Mouse (Mus musculus) midbrain, postnatal 0 days (tissue): ENCODE measurements around the gene Gjb1. TPM values are rescaled to one million over a fixed set of nuclear protein-coding genes. Genes with fewer than 3 reads are reported as not detected.

Experiments
- ATAC-seq: fragments of 200-750 bp; cut with Nextera tagmentation; 2 replicates; pipeline ENCODE4 v1.8.0; 2017; ENCODE audit warnings: moderate number of reproducible peaks, mild to moderate bottlenecking, moderate TSS enrichment, moderate library complexity; ENCODE audit not compliant: low FRiP score
- DNase-seq: peaks from one replicate; pipeline ENCODE4 v3.0.0-alpha.2; 2015; ENCODE audit warnings: low spot score
- H3K27ac ChIP-seq: fragments of 300-500 bp; sonication (generic); 2 replicates; pipeline ENCODE4 v1.5.1; 2014; ENCODE audit warnings: low read depth, mild to moderate bottlenecking, low read length, mixed read lengths
- H3K27me3 ChIP-seq: fragments of 300-500 bp; sonication (generic); 2 replicates; pipeline ENCODE4 v1.6.1; 2014; ENCODE audit warnings: low read length, control low read depth, mixed read lengths; ENCODE audit not compliant: insufficient read depth
- H3K36me3 ChIP-seq: fragments of 300-500 bp; sonication (generic); 2 replicates; pipeline ENCODE4 v1.6.1; 2014; ENCODE audit warnings: low read length, control low read depth, mixed read lengths; ENCODE audit not compliant: insufficient read depth
- H3K4me1 ChIP-seq: fragments of 300-500 bp; sonication (generic); 2 replicates; pipeline ENCODE4 v1.6.1; 2014; ENCODE audit warnings: mild to moderate bottlenecking, control low read depth, antibody characterized with exemption, low read length, mixed read lengths; ENCODE audit not compliant: insufficient read depth
- H3K4me2 ChIP-seq: fragments of 300-500 bp; sonication (generic); 2 replicates; pipeline ENCODE4 v1.6.1; 2014; ENCODE audit warnings: low read depth, mild to moderate bottlenecking, low read length, mixed read lengths; ENCODE audit not compliant: poor library complexity, severe bottlenecking
- H3K4me3 ChIP-seq: fragments of 300-500 bp; sonication (generic); 2 replicates; pipeline ENCODE4 v1.5.1; 2014; ENCODE audit warnings: low read depth, mild to moderate bottlenecking, low read length, moderate library complexity
- H3K9ac ChIP-seq: fragments of 300-500 bp; sonication (generic); replicated peaks from 2 replicates; pipeline ENCODE4 v1.6.1; 2014; ENCODE audit warnings: mild to moderate bottlenecking, low read length, moderate library complexity, mixed read lengths; ENCODE audit not compliant: poor library complexity, severe bottlenecking
- H3K9me3 ChIP-seq: fragments of 300-500 bp; sonication (generic); 2 replicates; pipeline ENCODE4 v1.6.1; 2016; ENCODE audit warnings: low read length, control low read depth
- CTCF ChIP-seq: IDR thresholded peaks from 2 replicates; pipeline ENCODE4 v1.5.1; 2016; ENCODE audit warnings: antibody characterized with exemption, mild to moderate bottlenecking
- whole genome bisulfite sequencing: fragments of 180-500 bp; shearing (Covaris S2); extraction: QIAGEN DNeasy Blood & Tissue Kit; methylation state at CpG from one replicate; pipeline ENCODE4 v1.1.7; 2014; 5-methylcytosine and 5-hydroxymethylcytosine counted together
- polyA plus RNA-seq: library from polyadenylated mRNA; unstranded; fragments of >200 nt; fragmentation: Nextera tagmentation; extraction: Ambion mirVana; gene quantifications from 2 replicates; pipeline ENCODE4 v1.2.1, GENCODE M21; 2015
- total RNA-seq: library from RNA; depleted of rRNA; stranded (reverse); fragments of >200 nt; gene quantifications from 2 replicates; pipeline ENCODE4 v1.2.3, GENCODE M21; 2014; rRNA removed

Gene Gjb1
- total and polyA plus RNA-seq, 2 experiments from 2014 or later = 1.7 to 2.1 TPM

GRCm38 (mm10) chrX:101428785-101429141 lies 52.6 kb downstream of the Gjb1 start:
- no peak overlapping the region for H3K9ac ChIP-seq
- no peak for TF ChIP-seq CTCF
- ATAC-seq (peak; percentile 17; the same call in 1 of the 2 replicates), DNase-seq (no peak)
- 23% methylated on average over 7 of the region's 7 CpGs for WGBS
- H3K27ac ChIP-seq = peak overlapping the region; percentile 65
- no peaks in the 10 kb centered on the region for H3K4me1 ChIP-seq
- no peaks in the 10 kb centered on the region for H3K27me3 ChIP-seq
- peak overlapping the region; percentile 17 for H3K4me3 ChIP-seq
- no peaks in the 10 kb centered on the region for H3K36me3 ChIP-seq
- H3K9me3 ChIP-seq = no peaks in the 10 kb centered on the region
- peak overlapping the region; percentile 35 for H3K4me2 ChIP-seq

DNA sequence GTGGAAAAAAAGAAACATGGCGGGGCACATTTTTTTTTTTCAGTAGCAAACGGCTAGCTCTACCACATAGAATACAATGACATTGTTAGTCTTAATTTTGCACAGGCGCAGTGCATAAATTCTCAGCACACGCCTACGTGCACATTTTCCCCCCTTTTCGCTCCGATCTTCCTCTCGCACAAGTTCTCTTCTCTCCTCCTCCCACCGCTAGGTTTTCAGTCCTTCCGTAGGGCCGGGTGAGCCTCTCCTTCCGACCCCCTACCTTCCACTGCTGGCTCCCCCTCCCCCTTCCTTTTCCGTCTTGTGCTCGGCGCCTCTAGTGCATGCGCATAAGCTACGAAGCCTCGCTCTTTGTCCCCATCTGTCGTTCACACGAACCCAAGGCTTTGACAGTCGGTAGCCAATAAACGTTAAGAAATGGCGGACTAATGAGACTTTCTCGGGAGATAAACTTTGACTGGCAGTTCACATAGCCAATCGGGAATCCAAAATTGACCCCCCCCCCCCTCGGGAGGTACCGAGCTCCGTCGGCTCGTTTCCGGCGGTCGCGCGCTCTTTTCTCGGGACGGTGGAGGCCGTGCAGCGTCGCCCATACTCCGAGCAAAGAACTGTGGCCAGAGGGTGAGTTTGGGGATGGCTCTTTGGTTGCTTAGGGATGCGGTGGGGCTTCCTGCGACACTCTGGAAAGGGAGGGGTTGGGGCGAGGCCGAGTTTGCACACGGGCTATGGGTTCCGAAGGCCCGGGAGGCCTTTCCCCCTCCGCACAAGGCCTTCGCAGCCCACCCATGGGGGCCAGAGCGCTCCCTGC lies 53.2 kb downstream of the Gjb1 start, which contains the start of gene Nono:
Gene Nono (plus strand): TSS at position 177 of the 808 bp plus-strand sequence.
- peak within 1 kb of the TSS; percentile 77 for H3K9ac ChIP-seq
- H3K36me3 ChIP-seq = no peaks in the 10 kb centered on the region
- peak within 1 kb of the TSS; percentile 48 for H3K4me2 ChIP-seq
- DNase-seq (peak; percentile 98), ATAC-seq (peak; percentile 96)
- peak within 1 kb of the TSS; percentile 83 for H3K27ac ChIP-seq
- H3K4me1 ChIP-seq = no peaks in the 10 kb centered on the region
- no peaks in the 10 kb centered on the region for H3K9me3 ChIP-seq
- peak; percentile 62 for TF ChIP-seq CTCF
- WGBS = 30% methylated on average over 49 of the region's 51 CpGs
- peak within 1 kb of the TSS; percentile 62 for H3K4me3 ChIP-seq
- H3K27me3 ChIP-seq = no peaks in the 10 kb centered on the region

DNA sequence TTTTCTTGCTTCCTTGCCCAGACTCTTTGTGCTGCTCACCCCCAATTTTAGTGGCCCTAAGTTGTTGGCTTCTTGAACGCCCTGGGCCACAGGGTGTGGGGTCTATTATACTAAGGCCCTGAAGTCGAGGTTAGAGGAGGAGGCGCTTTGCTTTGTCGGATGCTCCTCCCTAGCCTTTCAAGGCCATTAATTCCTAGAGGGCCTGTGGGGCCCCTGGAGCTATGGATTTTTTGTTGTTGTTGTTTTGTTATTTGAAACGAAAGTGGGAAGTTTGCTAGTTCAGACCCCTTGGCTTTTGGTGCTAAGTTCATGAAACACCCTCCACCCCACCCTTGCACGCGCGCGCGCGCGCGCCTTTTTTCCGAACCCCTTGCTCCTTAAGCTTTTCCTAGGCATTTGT lies 53.8 kb downstream of the Gjb1 start:
- Histone ChIP-seq H3K4me1 (no peaks in the 10 kb centered on the region), H3K27ac (peak overlapping the region; percentile 83), H3K9ac (peak overlapping the region; percentile 77), H3K4me3 (peak overlapping the region; percentile 62), H3K4me2 (peak overlapping the region; percentile 48), H3K36me3 (no peaks in the 10 kb centered on the region), H3K27me3 (no peaks in the 10 kb centered on the region), H3K9me3 (no peaks in the 10 kb centered on the region)
- TF ChIP-seq CTCF = no peak
- ATAC-seq (peak; percentile 31; the same call in 1 of the 2 replicates), DNase-seq (no peak)
- 13% methylated on average over 14 of the region's 14 CpGs for WGBS

Other genes starting within 250 kb of the Gjb1 start
- 39.7 and 47.1 TPM in 2 replicates for gene Snx12, start 153.8 kb upstream of the Gjb1 start, total RNA-seq
- 33.4 and 35.7 TPM in 2 replicates for gene Snx12, start 153.8 kb upstream of the Gjb1 start, polyA plus RNA-seq
- gene Foxo4, start 121.8 kb upstream of the Gjb1 start, total RNA-seq = 9.8 and 13.8 TPM in 2 replicates
- 0.48 and 0.65 TPM in 2 replicates for gene Foxo4, start 121.8 kb upstream of the Gjb1 start, polyA plus RNA-seq
- not detected in 2 replicates for gene Gm614, start 112.4 kb upstream of the Gjb1 start, total RNA-seq
- not detected in 2 replicates for gene Gm614, start 112.4 kb upstream of the Gjb1 start, polyA plus RNA-seq
- gene Il2rg, start 108.1 kb upstream of the Gjb1 start, total RNA-seq = 2.0 and 4.1 TPM in 2 replicates
- gene Il2rg, start 108.1 kb upstream of the Gjb1 start, polyA plus RNA-seq = 4.7 and 5.9 TPM in 2 replicates
- gene Gm20489, start 107.4 kb upstream of the Gjb1 start, total RNA-seq = not detected in 2 replicates
- gene Gm20489, start 107.4 kb upstream of the Gjb1 start, polyA plus RNA-seq = not detected in 2 replicates
- 37.2 and 39.5 TPM in 2 replicates for gene Med12, start 102.3 kb upstream of the Gjb1 start, total RNA-seq
- 16.1 and 18.2 TPM in 2 replicates for gene Med12, start 102.3 kb upstream of the Gjb1 start, polyA plus RNA-seq
- gene Nlgn3, start 77.2 kb upstream of the Gjb1 start, total RNA-seq = 188 and 189 TPM in 2 replicates
- gene Nlgn3, start 77.2 kb upstream of the Gjb1 start, polyA plus RNA-seq = 82.3 and 84.6 TPM in 2 replicates
- gene Zmym3, start 44.5 kb downstream of the Gjb1 start, total RNA-seq = 226 and 247 TPM in 2 replicates
- 117 and 129 TPM in 2 replicates for gene Zmym3, start 44.5 kb downstream of the Gjb1 start, polyA plus RNA-seq
- gene Nono, start 52.9 kb downstream of the Gjb1 start, total RNA-seq = 223 and 265 TPM in 2 replicates
- gene Nono, start 52.9 kb downstream of the Gjb1 start, polyA plus RNA-seq = 175 and 176 TPM in 2 replicates
- gene Itgb1bp2, start 72.7 kb downstream of the Gjb1 start, total RNA-seq = 2.6 and 2.7 TPM in 2 replicates
- gene Itgb1bp2, start 72.7 kb downstream of the Gjb1 start, polyA plus RNA-seq = 0.88 and 1.4 TPM in 2 replicates
- gene Taf1, start 156.4 kb downstream of the Gjb1 start, total RNA-seq = 25.6 and 36.9 TPM in 2 replicates
- gene Taf1, start 156.4 kb downstream of the Gjb1 start, polyA plus RNA-seq = 9.9 and 13.4 TPM in 2 replicates